Mouse (Mus musculus) embryonic facial prominence, embryonic 10.5 days (tissue): Measurements from ENCODE around the gene Fam69a. TPM values are rescaled to one million over a fixed set of nuclear protein-coding genes. Genes with fewer than 3 reads are reported as not detected.
"Not testable (repeated sequence)": the region's sequence is repeated elsewhere in the genome, so short reads cannot be mapped to it uniquely, and the experiment has no call there.

Experiments
- DNase-seq: peaks from one replicate; pipeline ENCODE4 v3.0.0-alpha.2; 2017; ENCODE audit warnings: low spot score
- H3K27ac ChIP-seq: fragments of 300-500 bp; sonication (generic); replicated peaks from 2 replicates; pipeline ENCODE4 v1.5.1; 2016; ENCODE audit warnings: mild to moderate bottlenecking
- H3K27me3 ChIP-seq: fragments of 300-500 bp; sonication (generic); replicated peaks from 2 replicates; pipeline ENCODE4 v1.6.1; 2016; ENCODE audit warnings: low read depth, mild to moderate bottlenecking; ENCODE audit not compliant: poor library complexity, severe bottlenecking
- H3K36me3 ChIP-seq: fragments of 300-500 bp; sonication (generic); replicated peaks from 2 replicates; pipeline ENCODE4 v1.6.1; 2016; ENCODE audit warnings: mild to moderate bottlenecking, moderate library complexity
- H3K4me1 ChIP-seq: fragments of 300-500 bp; sonication (generic); 2 replicates; pipeline ENCODE4 v1.6.1; 2016
- H3K4me3 ChIP-seq: fragments of 300-500 bp; sonication (generic); 2 replicates; pipeline ENCODE4 v1.5.1; 2016; ENCODE audit warnings: mild to moderate bottlenecking, moderate library complexity
- H3K9me3 ChIP-seq: fragments of 300-500 bp; sonication (generic); 2 replicates; pipeline ENCODE4 v1.6.1; 2016; ENCODE audit warnings: mild to moderate bottlenecking
- WGBS: fragments of 180-500 bp; shearing (Covaris S2); methylation state at CpG from one replicate; pipeline ENCODE4 v1.1.7; 2016; 5-methylcytosine and 5-hydroxymethylcytosine counted together
- polyA plus RNA-seq: library from polyadenylated mRNA; unstranded; fragments of >200 nt; fragmentation: Nextera tagmentation; extraction: Ambion mirVana; gene quantifications from 2 replicates; pipeline ENCODE4 v1.2.1, GENCODE M21; 2016

Fam69a gene
- polyA plus RNA-seq, 1 experiment from 2014 or later, result 16.7 TPM

GRCm38 (mm10) chr5:107908514-107909110 is 78.3 kb downstream of the Fam69a start:
- Histone ChIP-seq H3K4me3 (no peak overlapping the region), H3K36me3 (peaks cover 74% of the 10 kb centered on the region), H3K4me1 (no peaks in the 10 kb centered on the region), H3K9me3 (no peaks in the 10 kb centered on the region), H3K27me3 (no peaks in the 10 kb centered on the region), H3K27ac (no peak overlapping the region)
- WGBS, result 91% methylated on average over 2 of the region's 2 CpGs
- DNase-seq, result no peak

GRCm38 (mm10) chr5:107904325-107904724 is 82.6 kb downstream of the Fam69a start:
- Histone ChIP-seq H3K4me3 (no peak overlapping the region), H3K36me3 (peaks cover 75% of the 10 kb centered on the region), H3K9me3 (no peaks in the 10 kb centered on the region), H3K4me1 (peaks cover 10% of the 10 kb centered on the region), H3K27ac (no peak overlapping the region), H3K27me3 (no peaks in the 10 kb centered on the region)
- WGBS, result 83% methylated on average over 3 of the region's 3 CpGs
- no peak for DNase-seq

- under 1% methylated on average over 23 of the region's 23 CpGs for WGBS
- peaks cover 43% of the 10 kb centered on the region for H3K36me3 ChIP-seq
- peaks cover 10% of the 10 kb centered on the region for H3K4me1 ChIP-seq
- H3K27me3 ChIP-seq, result no peaks in the 10 kb centered on the region
- DNase-seq, result no peak
- H3K9me3 ChIP-seq, result no peaks in the 10 kb centered on the region
- H3K27ac ChIP-seq, result peak overlapping the region; percentile 96
- H3K4me3 ChIP-seq, result peak overlapping the region; percentile 99
Observed at GRCm38 (mm10) chr5:107901014-107901615, 85.8 kb downstream of the Fam69a start.

- peak within 1 kb of the TSS; percentile 96 for H3K27ac ChIP-seq
- H3K36me3 ChIP-seq, result peaks cover 36% of the 10 kb centered on the region
- 4% methylated on average over 66 of the region's 66 CpGs for WGBS
- peak within 1 kb of the TSS; percentile 99 for H3K4me3 ChIP-seq
- no peaks in the 10 kb centered on the region for H3K27me3 ChIP-seq
- no peaks in the 10 kb centered on the region for H3K9me3 ChIP-seq
- H3K4me1 ChIP-seq, result peaks cover 10% of the 10 kb centered on the region
- peak; percentile 95 for DNase-seq
Observed at GRCm38 (mm10) chr5:107900206-107901013, 86.5 kb downstream of the Fam69a start, which contains the start of gene Rpl5. Rpl5 (plus strand) TSS chr5:107900502.

GRCm38 (mm10) chr5:107896265-107896664 is 90.6 kb downstream of the Fam69a start:
- H3K27me3 ChIP-seq, result no peaks in the 10 kb centered on the region
- no peaks in the 10 kb centered on the region for H3K9me3 ChIP-seq
- H3K4me1 ChIP-seq, result no peaks in the 10 kb centered on the region
- H3K4me3 ChIP-seq, result no peak overlapping the region
- H3K36me3 ChIP-seq, result no peaks in the 10 kb centered on the region
- H3K27ac ChIP-seq, result no peak overlapping the region
- 64% methylated on average over 1 of the region's 1 CpGs for WGBS
- DNase-seq, result no peak

GRCm38 (mm10) chr5:107894676-107895075 is 92.2 kb downstream of the Fam69a start:
- DNase-seq, result no peak
- Histone ChIP-seq H3K27me3 (no peaks in the 10 kb centered on the region), H3K36me3 (no peaks in the 10 kb centered on the region), H3K4me1 (no peaks in the 10 kb centered on the region), H3K9me3 (no peaks in the 10 kb centered on the region), H3K4me3 (no peak overlapping the region), H3K27ac (no peak overlapping the region)
- WGBS, result 76% methylated on average over 7 of the region's 7 CpGs

GRCm38 (mm10) chr5:107891515-107891914 is 95.4 kb downstream of the Fam69a start:
- not testable (repeated sequence) for H3K36me3 ChIP-seq, DNase-seq, H3K4me3 ChIP-seq, H3K27ac ChIP-seq, H3K27me3 ChIP-seq, H3K4me1 ChIP-seq, H3K9me3 ChIP-seq
- WGBS, result 55% methylated on average over 1 of the region's 1 CpGs

GRCm38 (mm10) chr5:107889994-107890888 is 96.6 kb downstream of the Fam69a start:
- Histone ChIP-seq H3K4me1 (no peaks in the 10 kb centered on the region), H3K27ac (no peak overlapping the region), H3K27me3 (no peaks in the 10 kb centered on the region), H3K36me3 (no peaks in the 10 kb centered on the region), H3K4me3 (no peak overlapping the region), H3K9me3 (no peaks in the 10 kb centered on the region)
- WGBS, result 64% methylated on average over 9 of the region's 9 CpGs
- no peak for DNase-seq

GRCm38 (mm10) chr5:107880710-107881109 is 106.2 kb downstream of the Fam69a start:
- H3K9me3 ChIP-seq, result no peaks in the 10 kb centered on the region
- no peaks in the 10 kb centered on the region for H3K27me3 ChIP-seq
- H3K36me3 ChIP-seq, result no peaks in the 10 kb centered on the region
- no peak overlapping the region for H3K4me3 ChIP-seq
- H3K27ac ChIP-seq, result no peak overlapping the region
- no peaks in the 10 kb centered on the region for H3K4me1 ChIP-seq
- no peak for DNase-seq
- 78% methylated on average over 5 of the region's 5 CpGs for WGBS

GRCm38 (mm10) chr5:107877053-107877452 is 109.8 kb downstream of the Fam69a start:
- Histone ChIP-seq H3K4me1 (0 out of 2 replicates have a peak, but pooled peaks cover 3% of the 10 kb centered on the region), H3K27ac (no peak overlapping the region), H3K27me3 (no peaks in the 10 kb centered on the region), H3K4me3 (no peak overlapping the region), H3K9me3 (no peaks in the 10 kb centered on the region), H3K36me3 (no peaks in the 10 kb centered on the region)
- WGBS, result 76% methylated on average over 1 of the region's 1 CpGs
- no peak for DNase-seq

GRCm38 (mm10) chr5:107875261-107875611 is 111.6 kb downstream of the Fam69a start:
- Histone ChIP-seq H3K9me3 (no peaks in the 10 kb centered on the region), H3K27ac (no peak overlapping the region), H3K36me3 (no peaks in the 10 kb centered on the region), H3K27me3 (peaks cover 14% of the 10 kb centered on the region), H3K4me1 (0 out of 2 replicates have a peak, but pooled peaks cover 3% of the 10 kb centered on the region), H3K4me3 (no peak overlapping the region)
- no peak for DNase-seq

- H3K4me3 ChIP-seq, result no peak within 1 kb of the TSS
- peaks cover 16% of the 10 kb centered on the region for H3K27me3 ChIP-seq
- no peak for DNase-seq
- 51% methylated on average over 4 of the region's 4 CpGs for WGBS
- no peaks in the 10 kb centered on the region for H3K36me3 ChIP-seq
- H3K4me1 ChIP-seq, result 0 out of 2 replicates have a peak, but pooled peaks cover 3% of the 10 kb centered on the region
- H3K27ac ChIP-seq, result no peak within 1 kb of the TSS
- H3K9me3 ChIP-seq, result no peaks in the 10 kb centered on the region
Observed at GRCm38 (mm10) chr5:107874561-107875260, 112.2 kb downstream of the Fam69a start, which contains the start of gene Evi5. Evi5 (minus strand) TSS chr5:107875107.
